14 mouse cellular contexts compared by ENCODE assay signal in genomic region chr4:43757213-43757612, GRCm38 (mm10). TPM values are rescaled to one million over a fixed set of nuclear protein-coding genes. Genes with fewer than 3 reads are reported as not detected.
A peak's percentile ranks its signal among the peaks of the same experiment; 100 is the strongest.
DNase-seq lines count a peak whose midpoint lies in the region; ATAC-seq lines count a peak whose summit lies in the region.
"Had no signal": no experiment of that assay in that cellular context is flagged by ENCODE, and none has a peak within 500 bp of the region (broad histone marks: within the 10 kb centered on the region; RNA-seq: fewer than 3 reads in every experiment).

No protein-coding gene starts in this region.

- DNase-seq in frontal cortex, postnatal 36 days (ENCODE audit: low spot score in 2 of 2) = no peak
- peak; percentile 24 for DNase-seq in NIH3T3 (ENCODE audit: low read depth)
- peak; percentile 65 for DNase-seq in heart, adult 8-10 months (ENCODE audit: low spot score)
- peak; percentile 28 for DNase-seq in heart, postnatal 4 days
- DNase-seq in left cerebral cortex, postnatal 14 days (ENCODE audit: low spot score in 2 of 2) = no peak
- DNase-seq in B cell, adult 2 months = no peak
- DNase-seq: adrenal gland, postnatal 14 days; lung, adult 2 months had no signal

- intact Hi-C loops in left cerebral cortex, postnatal 14 days (cut with DNase I) = no loop called here

- ATAC-seq in frontal cortex, adult (ENCODE audit: low TSS enrichment) = peak; percentile 52; the same call in 1 of the 2 replicates
- no peak for ATAC-seq in megakaryocyte-erythroid progenitor cell, adult 5-6 weeks (replicated peaks; ENCODE audit: low FRiP score, low TSS enrichment, poor library complexity, severe bottlenecking)

RNA-seq across cellular contexts. Expression of gene Olfr159, which starts 13.6 kb away (rescaled TPM):
- total RNA-seq in heart, adult 8-10 months (2022) = not detected
- not detected for total RNA-seq in heart, postnatal 4 days (2021)
- not detected for total RNA-seq in left cerebral cortex, postnatal 14 days (2021)
- not detected in 2 replicates for total RNA-seq in megakaryocyte-erythroid progenitor cell, adult 5-6 weeks (2014; fragmentation: Nextera tagmentation)
- not detected in 2 replicates for total RNA-seq in megakaryocyte-erythroid progenitor cell, adult 5-6 weeks (2017)
- total RNA-seq: adrenal gland, postnatal 14 days; ES-E14; heart, postnatal 36 days; layer of hippocampus, adult 8-10 months had no signal

RNA-seq across cellular contexts. Expression of gene Spaar, which starts 27.4 kb away (rescaled TPM):
- total RNA-seq in heart, adult 8-10 months (2022) = 1 to 10 TPM; 3.6 to 4.4 (median 4.1) TPM
- total RNA-seq in heart, postnatal 4 days (2021) = 1 to 10 TPM; 2.0 to 2.3 TPM
- total RNA-seq in left cerebral cortex, postnatal 14 days (2021) = under 1 TPM; 0.48 to 0.53 TPM
- not detected in 2 replicates for total RNA-seq in megakaryocyte-erythroid progenitor cell, adult 5-6 weeks (2014; fragmentation: Nextera tagmentation)
- not detected in 2 replicates for total RNA-seq in megakaryocyte-erythroid progenitor cell, adult 5-6 weeks (2017)

RNA-seq across cellular contexts. Expression of gene Hrct1, which starts 30.2 kb away (rescaled TPM):
- 1 to 10 TPM; 3.0 to 4.4 (median 4.3) TPM for total RNA-seq in heart, adult 8-10 months (2022)
- total RNA-seq in heart, postnatal 4 days (2021) = 1 to 10 TPM; 3.2 to 3.4 TPM
- under 1 TPM; 0.64 to 0.68 TPM for total RNA-seq in left cerebral cortex, postnatal 14 days (2021)
- not detected in 2 replicates for total RNA-seq in megakaryocyte-erythroid progenitor cell, adult 5-6 weeks (2014; fragmentation: Nextera tagmentation)
- not detected in 2 replicates for total RNA-seq in megakaryocyte-erythroid progenitor cell, adult 5-6 weeks (2017)

RNA-seq across cellular contexts. Expression of gene Olfr71, which starts 47.2 kb away (rescaled TPM):
- total RNA-seq in heart, adult 8-10 months (2022) = not detected
- total RNA-seq in heart, postnatal 4 days (2021) = not detected
- total RNA-seq in left cerebral cortex, postnatal 14 days (2021) = not detected
- total RNA-seq in megakaryocyte-erythroid progenitor cell, adult 5-6 weeks (2014; fragmentation: Nextera tagmentation) = not detected in 2 replicates
- total RNA-seq in megakaryocyte-erythroid progenitor cell, adult 5-6 weeks (2017) = not detected in 2 replicates
- total RNA-seq: adrenal gland, postnatal 14 days; ES-E14; heart, postnatal 36 days; layer of hippocampus, adult 8-10 months; left cerebral cortex, adult 8-10 months had no signal

RNA-seq across cellular contexts. Expression of gene Olfr70, which starts 56.6 kb away (rescaled TPM):
- total RNA-seq in heart, adult 8-10 months (2022) = not detected
- total RNA-seq in heart, postnatal 4 days (2021) = not detected
- not detected for total RNA-seq in left cerebral cortex, postnatal 14 days (2021)
- total RNA-seq in megakaryocyte-erythroid progenitor cell, adult 5-6 weeks (2014; fragmentation: Nextera tagmentation) = not detected in 2 replicates
- not detected in 2 replicates for total RNA-seq in megakaryocyte-erythroid progenitor cell, adult 5-6 weeks (2017)
- total RNA-seq: adrenal gland, postnatal 14 days; ES-E14; heart, postnatal 36 days; layer of hippocampus, adult 8-10 months; left cerebral cortex, adult 8-10 months had no signal

Comparison
In these comparisons a context has a peak if more than half of its experiments do, and no peak if none do; other contexts are left out.
1. DNase-seq: peak in NIH3T3 (single experiment), heart, adult 8-10 months (single experiment) and heart, postnatal 4 days (single experiment); none in frontal cortex, postnatal 36 days (0 of 2), left cerebral cortex, postnatal 14 days (0 of 2) and B cell, adult 2 months (0 of 2).